Mouse (Mus musculus) heart, postnatal 0 days (tissue): ENCODE measurements around the gene Aatf. TPM values are rescaled to one million over a fixed set of nuclear protein-coding genes. Genes with fewer than 3 reads are reported as not detected.

ENCODE experiments used
- ATAC-seq: fragments of 200-750 bp; cut with Nextera tagmentation; 2 replicates; pipeline ENCODE4 v1.8.0; 2017; ENCODE audit warnings: low read depth, moderate number of reproducible peaks, moderate library complexity; ENCODE audit not compliant: insufficient read depth
- DNase-seq: peaks from one replicate; pipeline ENCODE4 v3.0.0-alpha.2; 2016; ENCODE audit warnings: low spot score
- H3K27ac ChIP-seq: fragments of 300-500 bp; sonication (generic); 2 replicates; pipeline ENCODE4 v1.5.1; 2014; ENCODE audit warnings: low read depth, mild to moderate bottlenecking
- H3K27me3 ChIP-seq: fragments of 300-500 bp; sonication (generic); 2 replicates; pipeline ENCODE4 v1.6.1; 2014; ENCODE audit warnings: low read length, mixed read lengths; ENCODE audit not compliant: control insufficient read depth, insufficient read depth
- H3K36me3 ChIP-seq: fragments of 300-500 bp; sonication (generic); replicated peaks from 2 replicates; pipeline ENCODE4 v1.6.1; 2014; ENCODE audit warnings: low read length, mixed read lengths; ENCODE audit not compliant: control insufficient read depth, insufficient read depth
- H3K4me1 ChIP-seq: fragments of 300-500 bp; sonication (generic); 2 replicates; pipeline ENCODE4 v1.6.1; 2014; ENCODE audit warnings: antibody characterized with exemption; ENCODE audit not compliant: control insufficient read depth, insufficient read depth
- H3K4me2 ChIP-seq: fragments of 300-500 bp; sonication (generic); 2 replicates; pipeline ENCODE4 v1.6.1; 2014; ENCODE audit warnings: low read depth, mild to moderate bottlenecking, low read length, moderate library complexity
- H3K4me3 ChIP-seq: fragments of 300-500 bp; sonication (generic); 2 replicates; pipeline ENCODE4 v1.5.1; 2014; ENCODE audit warnings: low read depth, low read length
- H3K9ac ChIP-seq: fragments of 300-500 bp; sonication (generic); replicated peaks from 2 replicates; pipeline ENCODE4 v1.6.1; 2014; ENCODE audit warnings: low read depth, low read length, mixed read lengths
- H3K9me3 ChIP-seq: fragments of 300-500 bp; sonication (generic); replicated peaks from 2 replicates; pipeline ENCODE4 v1.6.1; 2016; ENCODE audit warnings: low read length; ENCODE audit not compliant: control insufficient read depth
- CTCF ChIP-seq: IDR thresholded peaks from 2 replicates; pipeline ENCODE4 v1.5.1; 2016; ENCODE audit warnings: antibody characterized with exemption, control low read depth, low read depth
- EP300 ChIP-seq: IDR thresholded peaks from 2 replicates; pipeline ENCODE4 v1.6.1; 2016; ENCODE audit warnings: antibody characterized with exemption, low read depth
- WGBS: fragments of 180-500 bp; shearing (Covaris S2); extraction: QIAGEN DNeasy Blood & Tissue Kit; methylation state at CpG from one replicate; pipeline ENCODE4 v1.1.7; 2014; 5-methylcytosine and 5-hydroxymethylcytosine counted together
- polyA plus RNA-seq: library from polyadenylated mRNA; unstranded; fragments of >200 nt; fragmentation: Nextera tagmentation; extraction: Ambion mirVana; gene quantifications from 2 replicates; pipeline ENCODE4 v1.2.1, GENCODE M21; 2015
- total RNA-seq: library from RNA; depleted of rRNA; stranded (reverse); fragments of >200 nt; gene quantifications from 2 replicates; pipeline ENCODE4 v1.2.3, GENCODE M21; 2014; ENCODE audit warnings: low replicate concordance

Aatf gene
- total and polyA plus RNA-seq, 2 experiments from 2014 or later, result 7.1 to 16.3 TPM

DNA sequence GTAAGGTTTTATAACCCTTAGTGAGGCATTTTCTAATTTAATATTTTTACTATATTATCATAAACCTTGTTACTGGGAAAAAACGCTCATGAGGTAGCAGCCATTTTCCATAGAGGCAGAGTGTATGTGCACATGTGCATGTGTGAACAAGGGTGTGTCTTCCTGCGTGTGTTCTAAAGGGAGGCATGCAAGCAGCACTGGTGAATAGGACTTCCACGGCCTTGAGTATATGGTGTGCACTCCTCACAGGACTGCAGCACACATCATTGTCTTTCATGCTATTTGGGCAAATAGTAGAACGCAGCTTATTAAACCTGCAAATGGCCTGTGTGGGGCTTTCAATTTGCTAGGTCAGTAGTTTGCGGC, 86.7 kb downstream of the Aatf start:
- no peak overlapping the region for H3K4me2 ChIP-seq
- H3K9me3 ChIP-seq, result no peaks in the 10 kb centered on the region
- TF ChIP-seq EP300 (no peak), CTCF (no peak)
- no peak for ATAC-seq
- WGBS, result 90% methylated on average over 5 of the region's 5 CpGs
- no peak overlapping the region for H3K9ac ChIP-seq
- H3K27ac ChIP-seq, result no peak overlapping the region
- no peaks in the 10 kb centered on the region for H3K4me1 ChIP-seq
- H3K36me3 ChIP-seq, result 0 out of 2 replicates have a peak, but pooled peaks cover 4% of the 10 kb centered on the region
- no peak overlapping the region for H3K4me3 ChIP-seq
- no peaks in the 10 kb centered on the region for H3K27me3 ChIP-seq
- no peak for DNase-seq

GRCm38 (mm10) chr11:84425736-84426632, 87.3 kb downstream of the Aatf start:
- TF ChIP-seq EP300 (no peak), CTCF (no peak)
- ATAC-seq (no peak), DNase-seq (no peak)
- Histone ChIP-seq H3K27me3 (no peaks in the 10 kb centered on the region), H3K36me3 (0 out of 2 replicates have a peak, but pooled peaks cover 4% of the 10 kb centered on the region), H3K4me3 (no peak overlapping the region), H3K4me2 (no peak overlapping the region), H3K27ac (no peak overlapping the region), H3K9ac (no peak overlapping the region), H3K9me3 (no peaks in the 10 kb centered on the region), H3K4me1 (no peaks in the 10 kb centered on the region)
- 78% methylated on average over 13 of the region's 13 CpGs for WGBS

DNA sequence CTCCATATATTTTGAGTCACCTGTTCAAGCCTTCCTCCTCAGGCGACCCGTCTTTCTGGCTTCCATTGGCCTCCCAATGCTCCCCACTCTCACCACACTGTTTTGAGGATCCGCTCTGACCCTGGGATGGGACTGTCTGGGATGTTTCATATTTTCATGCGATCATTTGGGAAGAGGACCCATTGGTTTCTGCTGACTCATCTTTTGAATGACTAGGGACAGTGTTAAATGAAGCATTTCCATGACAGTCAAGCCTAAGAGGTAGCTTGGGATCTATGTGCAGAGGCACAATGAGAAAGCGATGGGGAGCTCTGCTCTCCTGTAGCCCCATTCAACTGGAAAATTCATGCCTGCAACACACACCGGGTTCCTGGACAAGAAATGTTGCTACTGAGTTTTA, 92.5 kb downstream of the Aatf start:
- TF ChIP-seq CTCF (no peak), EP300 (no peak)
- WGBS, result 93% methylated on average over 6 of the region's 6 CpGs
- no peak overlapping the region for H3K4me2 ChIP-seq
- no peak overlapping the region for H3K4me3 ChIP-seq
- no peak overlapping the region for H3K27ac ChIP-seq
- no peaks in the 10 kb centered on the region for H3K36me3 ChIP-seq
- no peak overlapping the region for H3K9ac ChIP-seq
- no peaks in the 10 kb centered on the region for H3K27me3 ChIP-seq
- H3K9me3 ChIP-seq, result no peaks in the 10 kb centered on the region
- DNase-seq (no peak), ATAC-seq (no peak)
- no peaks in the 10 kb centered on the region for H3K4me1 ChIP-seq

- WGBS, result 19% methylated on average over 6 of the region's 6 CpGs
- ATAC-seq (no peak), DNase-seq (no peak)
- Histone ChIP-seq H3K27ac (no peak overlapping the region), H3K36me3 (no peaks in the 10 kb centered on the region), H3K27me3 (no peaks in the 10 kb centered on the region), H3K4me3 (no peak overlapping the region), H3K9ac (no peak overlapping the region), H3K9me3 (no peaks in the 10 kb centered on the region), H3K4me1 (no peaks in the 10 kb centered on the region), H3K4me2 (no peak overlapping the region)
- TF ChIP-seq EP300, result no peak
- no peak for TF ChIP-seq CTCF
These were observed 100.2 kb downstream of the Aatf start for GRCm38 (mm10) chr11:84413111-84413510.

- H3K27ac ChIP-seq, result no peak overlapping the region
- WGBS, result 77% methylated on average over 12 of the region's 12 CpGs
- no peak overlapping the region for H3K9ac ChIP-seq
- H3K4me2 ChIP-seq, result no peak overlapping the region
- TF ChIP-seq CTCF (no peak), EP300 (no peak)
- H3K4me1 ChIP-seq, result no peaks in the 10 kb centered on the region
- no peaks in the 10 kb centered on the region for H3K36me3 ChIP-seq
- H3K27me3 ChIP-seq, result no peaks in the 10 kb centered on the region
- H3K9me3 ChIP-seq, result no peaks in the 10 kb centered on the region
- ATAC-seq, result no peak
- no peak for DNase-seq
- no peak overlapping the region for H3K4me3 ChIP-seq
These were observed 101.0 kb downstream of the Aatf start for GRCm38 (mm10) chr11:84412201-84412934.
